Mouse (Mus musculus) urinary bladder, postnatal 36 days (tissue): Measurements from ENCODE around the gene Thap12.
A peak's percentile ranks its signal among the peaks of the same experiment; 100 is the strongest.

Source experiments
- DNase-seq, 2 experiments: peaks; one replicate each; pipeline ENCODE4 v3.0.0; 2022; ENCODE audit warnings: low spot score in 2 of 2, mixed read lengths in 1 of 2

Gene Thap12

DNA sequence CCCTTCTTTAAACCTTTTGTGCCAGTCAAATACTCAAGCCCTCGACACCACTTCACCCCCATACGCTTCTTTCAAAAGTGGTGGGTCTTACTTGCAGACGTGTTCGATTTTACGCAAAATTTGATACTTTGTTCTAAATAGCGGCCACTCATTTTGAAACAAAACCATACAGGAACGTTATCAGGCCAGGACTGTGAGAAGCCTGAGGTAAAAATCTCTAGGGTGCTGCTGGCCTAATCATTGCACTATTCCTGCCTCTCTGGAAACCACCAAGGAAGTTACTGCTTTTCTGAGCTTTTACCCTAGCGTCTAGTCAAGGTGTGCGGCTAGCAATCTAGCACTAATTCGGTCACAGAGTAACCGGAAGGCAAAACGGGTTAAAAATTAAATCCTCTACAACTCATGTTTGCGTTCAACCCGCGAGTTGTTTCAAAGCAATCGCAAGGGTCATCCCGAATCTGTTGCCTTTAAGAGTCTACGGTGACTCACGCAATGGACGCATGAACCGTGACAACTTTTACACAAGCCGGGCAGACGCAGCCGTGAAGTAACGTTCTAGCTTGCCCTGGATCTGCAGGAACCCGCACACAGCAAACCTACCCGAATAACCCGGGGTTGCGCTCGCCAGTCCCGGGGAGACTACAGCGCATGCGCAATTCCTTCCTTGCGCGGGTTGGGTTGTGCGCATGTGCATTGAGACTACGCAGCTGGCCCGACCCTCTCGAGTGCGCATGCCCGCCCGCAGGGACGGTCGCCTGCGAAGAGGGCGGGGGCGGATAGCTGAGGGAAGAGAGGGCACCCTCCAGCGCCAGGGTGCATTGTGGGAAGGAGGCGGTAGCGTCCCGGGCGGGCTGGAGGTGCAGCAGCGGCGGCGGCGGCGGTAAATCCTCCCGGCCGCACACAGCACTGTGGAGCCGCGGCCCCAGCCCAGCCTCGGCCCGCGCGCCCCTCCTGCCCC, at the start of gene Thap12:
Thap12 (plus strand) TSS at position 821 of the 958 bp plus-strand sequence.
- peak; percentile 97 to 99 for DNase-seq

DNA sequence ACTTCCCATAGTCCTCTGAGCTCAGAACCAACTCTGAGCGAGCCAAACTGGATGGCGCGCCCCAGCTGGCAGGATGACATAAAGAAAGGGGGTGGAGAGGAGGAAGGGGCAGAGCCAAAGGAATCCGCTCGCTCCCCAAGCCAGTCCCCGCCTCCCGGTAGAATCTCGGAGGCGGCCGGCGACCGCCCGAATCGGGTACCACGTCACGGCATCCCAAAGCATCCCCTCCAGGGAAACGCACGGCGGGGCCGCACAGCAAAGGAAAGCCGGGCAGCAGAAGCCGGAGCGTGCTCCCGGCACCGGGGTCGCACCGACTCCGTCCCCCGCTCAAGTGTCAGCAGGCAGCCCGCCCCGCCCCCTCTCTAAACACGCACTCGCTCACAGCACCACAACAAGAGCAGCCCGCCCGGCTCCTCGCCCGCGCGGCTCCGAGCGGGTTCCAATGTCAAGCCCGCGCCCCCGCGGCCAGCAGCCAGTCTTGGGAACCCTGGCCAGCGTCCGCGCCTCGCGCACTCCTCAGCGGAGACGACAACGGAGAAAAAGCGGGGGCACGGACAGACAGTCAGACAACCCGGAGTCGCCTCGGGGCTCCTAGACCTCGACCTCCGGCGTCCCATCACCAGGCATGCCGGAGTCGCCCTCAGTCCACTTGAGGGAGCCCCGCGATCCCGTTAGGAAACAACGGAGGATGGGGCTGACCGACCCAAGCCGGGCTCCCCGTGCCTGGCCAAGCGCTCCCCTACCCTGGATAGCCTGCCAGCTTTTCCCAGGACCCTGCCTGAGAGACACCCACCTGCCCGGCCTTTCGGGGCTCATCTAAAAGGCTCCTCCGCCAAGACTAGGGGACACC, 47.0 kb upstream of the Thap12 start:
- peak; percentile 69 to 81 for DNase-seq

DNA sequence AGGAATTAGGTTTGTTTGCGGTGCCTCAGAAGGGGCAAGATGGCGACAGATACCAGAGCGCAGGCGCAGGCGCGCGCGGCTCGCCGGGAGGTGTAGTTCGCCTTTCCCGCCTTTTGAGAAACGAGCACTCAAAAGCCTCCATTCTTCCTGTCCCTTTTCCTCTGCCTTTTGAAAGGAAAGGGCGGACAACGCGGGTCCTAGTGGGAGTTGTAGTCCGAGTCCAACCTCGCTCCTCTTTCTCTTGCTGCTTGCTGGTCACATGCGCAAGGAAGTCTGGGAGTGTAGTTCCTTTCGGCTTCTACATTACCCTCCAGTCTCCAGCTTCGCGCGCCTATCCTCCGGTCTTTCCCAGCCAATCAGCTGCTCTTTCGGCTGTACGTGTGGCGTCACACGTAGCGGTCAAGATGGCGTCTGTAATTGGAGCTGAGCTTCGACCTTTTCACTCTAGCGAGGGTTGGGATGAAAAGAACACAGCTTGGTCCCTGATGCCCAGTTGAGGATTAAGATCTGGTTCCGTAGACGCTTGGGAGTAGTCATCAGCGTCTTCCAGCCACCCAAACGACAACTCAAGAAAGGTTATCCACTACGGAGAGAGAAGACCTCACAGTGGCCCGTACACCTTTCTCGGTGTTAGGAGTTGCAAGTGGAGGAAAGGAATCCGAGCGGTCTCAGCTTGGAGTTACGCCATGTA, 46.2 kb upstream of the Thap12 start, which contains the start of gene Emsy:
Emsy (minus strand) TSS at position 253 of the 691 bp plus-strand sequence.
- peak; percentile 85 to 94 for DNase-seq

DNA sequence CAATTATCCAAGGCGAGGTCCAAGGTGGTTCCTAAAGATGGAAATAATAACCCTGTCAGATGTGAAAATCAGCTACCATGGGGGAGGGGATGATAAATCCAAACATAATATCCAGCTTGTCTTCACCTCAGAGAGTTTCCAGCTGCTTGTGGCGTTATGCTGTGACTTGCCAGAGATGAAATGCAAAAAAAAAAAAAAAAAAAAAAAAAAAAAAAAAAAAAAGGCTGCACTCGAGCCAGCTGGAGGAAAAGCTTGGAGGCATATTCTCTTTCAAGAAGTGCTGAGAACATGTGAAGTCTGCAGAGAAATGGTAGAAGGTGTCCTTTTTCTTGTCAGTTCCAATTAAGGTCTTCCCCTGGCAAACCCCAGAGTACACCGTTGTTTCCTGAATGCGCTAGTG, 37.7 kb upstream of the Thap12 start:
- no peak for DNase-seq

DNA sequence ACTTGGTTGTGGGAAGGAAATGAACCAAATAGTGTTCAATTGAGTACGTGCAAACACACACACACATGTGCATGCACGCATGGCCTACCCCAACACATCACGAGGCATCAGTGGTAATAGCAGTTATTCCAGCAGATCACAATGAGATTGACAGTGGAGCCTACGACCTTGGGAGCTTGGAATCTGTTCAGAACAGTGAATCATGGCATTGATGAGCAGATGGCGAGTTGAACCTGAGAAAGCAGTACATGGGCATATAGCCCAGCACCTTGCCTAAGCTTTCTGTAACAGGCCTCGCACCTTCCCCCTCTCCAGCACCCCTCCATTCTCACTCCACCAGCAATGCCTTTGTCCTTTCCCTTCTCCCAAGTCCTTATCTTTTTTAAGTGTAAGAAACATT, 37.2 kb upstream of the Thap12 start:
- no peak for DNase-seq

DNA sequence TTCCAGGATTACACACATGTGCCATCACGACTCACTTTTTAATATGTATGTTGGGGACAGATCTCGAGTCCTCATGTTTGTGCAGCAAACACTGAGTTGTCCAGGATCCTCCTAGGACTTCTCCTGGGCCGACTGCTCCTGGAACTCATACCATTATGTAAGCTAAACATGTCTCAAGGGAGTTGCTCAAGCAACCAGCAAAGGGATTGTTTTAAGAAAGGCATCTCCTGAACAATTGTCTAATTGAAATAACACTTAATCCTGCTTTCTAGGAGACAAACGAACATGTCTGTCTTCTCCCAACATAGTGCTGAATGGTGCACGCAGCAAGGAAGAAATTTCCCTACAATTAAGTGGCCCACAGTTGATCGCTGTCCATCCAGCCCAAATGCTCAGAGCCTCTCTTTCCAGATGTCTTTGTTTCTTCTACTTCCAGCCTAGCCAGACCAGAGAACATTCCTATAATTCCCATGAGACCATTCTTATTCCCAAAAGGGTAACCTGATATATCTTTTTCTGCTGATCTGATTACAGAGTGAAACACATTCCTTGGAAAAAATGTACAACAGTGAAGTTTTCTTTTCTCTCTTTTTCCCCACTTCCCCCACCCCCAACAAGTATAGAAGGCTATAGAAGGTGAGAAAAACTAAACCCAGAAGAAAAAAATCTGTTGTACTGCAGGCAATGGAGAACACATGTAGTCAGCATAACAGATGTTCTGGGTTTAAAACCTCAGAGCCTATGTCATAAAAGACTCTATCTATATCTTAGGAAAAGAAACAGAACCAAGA, 34.8 kb upstream of the Thap12 start:
- DNase-seq, result no peak

DNA sequence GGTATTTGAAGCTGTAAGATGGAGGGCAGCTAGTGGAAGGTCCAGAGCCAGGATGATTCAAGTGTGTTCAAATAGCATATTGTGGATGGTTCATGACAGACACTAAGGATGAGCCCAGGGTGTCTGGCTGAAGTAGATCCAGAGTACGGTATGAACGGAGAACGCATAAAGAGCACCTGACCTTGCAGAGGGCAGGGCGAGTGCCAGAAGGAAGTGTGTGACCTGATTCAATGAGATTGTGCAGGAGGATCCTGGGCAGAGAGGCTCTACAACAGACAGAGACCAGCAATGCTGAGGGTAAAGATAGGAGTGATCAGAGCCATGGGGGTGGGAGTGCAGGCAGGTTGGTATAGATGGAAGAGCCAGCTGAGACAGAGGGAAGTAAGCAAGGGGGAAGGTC, 32.1 kb upstream of the Thap12 start:
- no peak for DNase-seq

DNA sequence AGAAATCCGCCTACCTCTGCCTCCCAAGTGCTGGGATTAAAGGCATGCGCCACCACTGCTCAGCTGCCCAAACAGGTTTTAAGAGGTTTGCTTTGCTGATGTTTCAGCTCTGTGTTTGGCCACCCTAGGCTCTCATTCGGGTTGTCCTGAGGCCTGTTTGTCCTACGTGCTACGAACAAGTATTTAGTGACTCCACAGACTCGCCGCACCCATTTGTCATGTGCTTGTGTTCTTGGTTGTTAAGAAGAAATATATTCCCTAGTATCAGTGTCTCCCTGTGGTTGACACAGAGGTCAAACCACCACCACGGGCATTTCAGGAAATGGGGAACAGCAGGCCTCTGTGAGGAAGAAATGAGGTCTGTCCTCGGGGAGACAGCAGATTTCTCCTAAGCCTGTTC, 31.5 kb upstream of the Thap12 start:
- no peak for DNase-seq

DNA sequence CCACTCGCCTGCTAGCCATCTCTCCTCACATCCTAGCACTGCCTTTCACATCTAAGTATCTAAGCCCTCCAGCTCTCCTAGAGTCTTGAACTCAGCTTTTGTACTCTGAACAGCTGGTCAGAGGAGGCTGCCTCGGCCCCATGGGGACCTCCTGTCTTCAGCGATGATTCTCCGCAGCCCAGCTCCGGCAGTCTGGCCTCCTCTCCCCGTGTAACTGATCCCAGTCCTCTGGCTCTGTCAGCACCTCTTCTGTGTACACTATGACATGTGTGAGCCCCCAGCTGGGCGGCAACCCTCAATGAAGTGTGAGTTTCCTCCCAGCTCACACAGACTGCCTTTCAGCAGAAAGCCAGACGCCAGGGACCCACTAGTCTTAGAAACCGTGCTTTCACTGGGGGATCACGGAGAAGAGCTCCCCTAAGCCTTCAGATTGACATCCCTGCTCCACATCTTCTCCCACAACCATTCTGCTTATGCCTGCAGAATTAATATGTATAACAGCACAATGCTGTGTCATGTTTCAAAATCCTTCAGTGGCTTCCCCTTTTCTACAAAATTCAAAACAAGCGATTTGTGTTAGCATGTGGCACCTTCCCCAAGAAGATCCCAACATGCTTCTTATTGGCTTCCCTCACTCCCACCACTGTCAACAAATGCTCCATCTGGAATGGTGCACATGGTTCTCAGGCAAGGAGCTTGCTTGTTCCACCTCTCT, 30.5 kb upstream of the Thap12 start:
- DNase-seq, result no peak

DNA sequence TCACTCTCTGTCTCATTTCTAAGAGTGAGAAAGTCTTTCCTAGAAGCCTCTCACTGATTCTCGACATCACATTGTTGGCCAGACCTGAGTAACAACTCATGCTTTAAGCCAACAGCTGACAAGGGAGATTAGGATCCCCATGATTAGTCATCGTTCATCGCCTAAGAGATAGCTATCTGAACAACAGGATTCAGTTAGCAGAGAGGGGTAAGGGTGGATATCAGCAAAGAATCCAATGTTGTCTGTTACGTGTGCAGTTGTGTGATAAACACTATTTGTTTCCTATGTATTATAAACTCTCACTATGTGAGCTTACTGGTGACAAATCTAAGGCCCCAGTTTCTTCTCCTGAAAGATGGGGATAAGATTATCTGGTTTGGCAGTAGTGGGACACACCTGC, 28.6 kb upstream of the Thap12 start:
- no peak for DNase-seq

DNA sequence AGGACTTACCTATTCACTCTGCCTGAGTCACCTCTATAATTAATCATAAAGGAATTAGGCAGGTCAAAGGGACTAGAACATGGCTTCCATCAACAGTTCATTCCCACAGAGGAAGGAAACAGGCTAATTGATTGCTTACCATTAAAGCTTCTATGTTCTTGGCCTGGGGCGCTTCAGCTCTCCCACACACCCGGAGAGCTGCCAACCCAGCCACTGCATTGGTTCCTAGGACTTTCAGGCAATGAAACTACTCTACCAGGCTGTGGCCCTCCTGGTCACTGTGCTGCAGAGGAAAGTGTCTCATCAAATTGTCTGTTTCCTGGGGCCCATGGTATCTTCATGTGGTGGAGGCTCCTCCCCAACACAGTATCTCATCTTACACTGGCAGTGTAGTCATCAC, 25.4 kb upstream of the Thap12 start:
- no peak for DNase-seq

DNA sequence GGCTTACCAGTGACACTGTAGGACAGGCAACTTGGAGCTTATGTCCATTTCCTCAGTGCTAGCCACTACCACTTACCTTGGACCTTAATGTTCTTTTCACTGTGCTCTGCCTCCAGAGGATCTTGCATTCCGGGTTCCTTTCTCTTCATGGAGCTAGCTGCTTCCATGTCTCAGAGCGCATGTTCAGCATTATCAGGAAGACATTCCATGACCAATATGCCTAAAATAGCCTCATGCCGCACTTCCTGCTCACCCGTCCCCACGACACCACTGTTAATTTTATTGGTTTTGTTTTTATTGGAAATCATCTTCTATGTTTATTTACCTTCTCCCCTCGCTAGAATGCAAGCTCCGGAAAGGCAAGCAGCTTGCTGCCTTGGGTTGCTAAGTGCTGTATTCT, 24.5 kb upstream of the Thap12 start:
- no peak for DNase-seq

DNA sequence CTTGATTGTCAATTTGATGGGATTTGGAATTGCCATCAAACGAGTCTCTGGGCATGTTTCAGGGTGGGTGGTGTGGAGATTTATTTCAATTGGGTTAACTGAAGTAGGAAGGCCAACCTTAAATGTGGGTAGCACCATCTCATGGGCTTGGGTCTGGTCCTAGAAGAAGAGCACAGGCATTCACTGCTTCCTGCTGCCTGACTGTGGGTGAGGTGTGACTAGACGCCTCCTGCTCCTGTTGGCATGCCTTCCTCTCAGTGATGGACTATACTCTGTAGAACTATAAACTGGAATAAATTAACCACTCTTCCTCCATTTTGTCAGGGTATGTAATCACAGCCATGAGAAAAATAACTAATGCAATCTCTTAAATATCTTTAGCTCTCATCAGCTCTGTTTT, 22.2 kb upstream of the Thap12 start:
- DNase-seq, result no peak

DNA sequence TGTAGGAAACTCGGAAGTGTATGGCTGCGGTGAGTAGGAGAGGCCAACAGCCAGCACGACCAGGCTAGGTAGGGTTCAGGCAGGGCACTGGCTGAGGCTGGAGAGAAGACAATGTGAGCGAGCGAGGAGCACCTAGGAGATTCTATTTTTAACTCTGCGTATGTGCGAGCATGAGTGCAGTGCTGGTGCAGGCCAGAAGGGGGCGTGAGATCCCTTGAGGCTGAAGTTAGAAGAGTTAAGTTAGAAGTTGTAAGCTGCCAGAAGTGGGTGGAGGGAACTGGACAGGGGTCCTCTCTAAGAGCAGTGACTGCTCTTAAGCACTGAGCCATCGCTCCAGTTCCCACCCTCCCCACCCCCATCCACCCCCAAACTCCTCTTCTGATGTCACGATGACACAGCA, 20.1 kb upstream of the Thap12 start:
- no peak for DNase-seq

DNA sequence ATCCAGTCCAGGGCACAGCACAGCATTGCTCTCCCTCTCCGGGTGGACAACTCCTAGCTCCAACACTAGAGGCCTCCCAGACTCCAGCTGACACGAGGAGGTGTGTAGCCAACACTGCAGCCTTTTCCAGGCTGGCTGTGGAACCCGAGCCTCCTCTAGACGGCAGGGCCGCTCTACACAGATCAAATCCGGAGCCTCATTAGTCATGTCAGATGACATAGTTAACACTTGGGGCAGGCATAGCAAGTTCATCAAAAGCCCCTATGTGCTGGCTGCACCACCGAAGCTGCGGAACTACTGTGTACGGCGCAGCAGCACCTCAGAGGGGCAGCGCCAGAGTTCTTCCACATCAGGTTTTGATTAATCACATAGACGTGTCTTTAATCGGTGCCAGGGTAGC, 17.0 kb upstream of the Thap12 start:
- no peak for DNase-seq

DNA sequence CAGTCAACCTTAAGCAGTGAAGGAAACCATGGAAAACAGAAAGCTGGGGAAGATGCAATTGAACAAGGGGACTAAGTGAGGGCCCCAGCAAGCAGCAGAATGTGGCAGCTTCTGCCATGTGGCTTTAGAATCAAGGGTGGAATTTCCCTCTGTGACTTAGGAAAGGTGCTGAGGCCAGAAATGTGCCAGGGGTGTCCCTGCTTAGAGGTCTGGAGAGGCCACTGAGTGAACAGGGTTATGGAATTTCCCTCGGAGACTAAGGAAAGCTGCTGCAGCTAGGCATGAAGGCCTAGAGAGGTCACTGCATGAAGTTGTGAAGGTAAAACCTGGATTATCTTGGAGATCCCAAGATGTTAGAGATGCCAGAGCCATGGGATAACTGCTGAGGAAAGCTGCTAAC, 12.8 kb upstream of the Thap12 start:
- no peak for DNase-seq

DNA sequence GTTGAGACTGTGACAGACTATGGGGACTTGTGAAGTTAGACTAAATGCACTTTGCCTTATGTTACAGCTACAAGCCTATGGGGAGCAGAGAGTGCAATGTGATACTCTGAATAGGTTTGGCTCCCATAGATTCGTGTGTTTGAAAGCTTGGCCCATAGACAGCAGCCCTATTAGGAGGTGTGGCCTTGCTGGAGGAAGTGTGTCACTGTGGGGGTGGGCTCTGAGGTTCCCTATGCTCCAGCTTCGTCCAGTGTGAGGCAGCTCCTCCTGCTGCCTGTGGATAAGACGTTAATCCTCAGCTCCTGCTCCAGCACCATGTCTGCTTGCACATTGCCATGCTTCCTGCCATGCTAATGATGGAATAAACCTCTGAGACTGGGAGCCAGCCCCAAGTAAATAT, 12.1 kb upstream of the Thap12 start:
- DNase-seq, result no peak

DNA sequence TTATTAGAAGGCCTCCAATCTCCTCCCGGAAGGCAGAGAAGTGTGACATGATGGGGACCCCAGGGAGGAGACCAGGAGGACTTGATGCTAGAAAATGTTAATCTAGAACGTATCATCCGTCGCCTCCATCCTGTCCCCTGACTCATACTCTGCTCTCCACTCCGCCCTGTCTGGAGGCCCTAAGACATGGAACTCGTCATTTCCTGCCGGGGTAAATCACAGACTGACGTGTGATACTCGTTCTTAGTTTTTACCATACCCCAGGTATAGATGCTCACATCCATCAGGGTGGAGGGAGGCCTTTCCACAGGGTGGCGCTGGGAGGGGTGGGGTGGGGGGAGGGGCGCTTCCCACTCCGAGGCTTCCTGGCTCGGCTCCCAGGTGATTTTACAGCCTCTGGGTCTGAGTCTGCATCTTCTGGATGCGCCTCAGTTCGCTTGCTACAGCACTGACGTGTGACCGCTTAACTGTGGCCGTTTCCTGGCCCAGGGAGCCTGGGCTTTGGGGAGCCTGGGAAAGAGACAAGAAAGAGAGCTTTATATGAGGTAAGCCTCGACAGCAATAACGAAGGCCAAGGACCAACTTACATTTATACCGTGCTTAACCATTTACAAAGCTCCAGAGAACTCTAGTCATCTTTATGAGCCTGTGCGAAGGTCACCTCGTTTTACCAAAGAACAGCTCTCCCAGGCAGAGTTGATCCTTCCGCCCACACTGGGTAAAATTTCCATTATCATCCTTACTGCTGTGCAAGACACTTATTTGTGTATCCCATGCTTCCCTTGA, 9.9 kb upstream of the Thap12 start:
- DNase-seq, result no peak

DNA sequence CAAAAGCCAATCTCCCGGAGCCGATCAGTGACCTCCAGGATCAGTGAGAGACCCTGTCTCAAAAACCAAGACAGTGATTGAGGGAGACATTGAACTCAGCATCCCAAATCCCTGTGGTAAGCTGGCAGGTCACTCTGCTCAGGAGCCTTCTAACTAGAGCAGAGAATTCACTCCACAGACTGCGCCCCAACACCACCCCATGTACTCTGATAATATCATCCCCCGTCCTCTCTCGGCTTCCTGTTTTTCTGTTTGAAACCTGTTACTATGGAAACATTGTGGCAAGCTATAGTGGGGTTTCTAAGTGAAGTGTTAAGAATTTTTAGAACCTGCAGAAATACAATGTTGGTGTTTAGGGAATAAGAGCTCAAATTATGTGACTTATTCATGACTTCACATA, 8.9 kb upstream of the Thap12 start:
- no peak for DNase-seq

DNA sequence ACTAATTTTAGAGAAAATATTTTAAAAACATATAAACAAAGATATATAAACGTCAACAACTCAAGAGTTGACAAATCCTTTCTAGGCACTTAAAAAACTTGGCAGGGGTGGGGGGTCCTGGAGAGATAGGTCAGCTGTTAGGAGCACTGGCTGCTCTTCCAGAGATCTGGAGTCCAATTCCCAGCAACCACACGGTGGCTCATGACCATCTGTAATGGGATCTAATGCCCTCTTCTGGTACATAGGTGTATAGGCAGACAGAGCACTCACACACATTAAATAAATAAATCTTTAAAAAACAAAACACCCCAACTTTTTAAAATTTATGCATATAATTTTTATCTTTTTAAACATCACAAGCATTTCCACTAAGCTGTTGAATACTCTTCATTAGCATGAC, 5.4 kb upstream of the Thap12 start:
- DNase-seq, result no peak
